Mouse (Mus musculus) kidney, adult 9 months (tissue): ENCODE measurements around the gene Map3k21.

Experiments used
- DNase-seq: peaks from one replicate; pipeline ENCODE4 v3.0.0; 2022

Map3k21 gene

GRCm38 (mm10) chr8:125980826-125981225 is 70.6 kb downstream of the Map3k21 start:
- no peak for DNase-seq

GRCm38 (mm10) chr8:125983515-125983914 is 73.3 kb downstream of the Map3k21 start:
- no peak for DNase-seq

GRCm38 (mm10) chr8:125984140-125984539 is 73.9 kb downstream of the Map3k21 start:
- DNase-seq = no peak

GRCm38 (mm10) chr8:125985364-125985763 is 75.1 kb downstream of the Map3k21 start:
- no peak for DNase-seq

GRCm38 (mm10) chr8:125986999-125987589 is 76.8 kb downstream of the Map3k21 start:
- no peak for DNase-seq

- DNase-seq = no peak
Observed at GRCm38 (mm10) chr8:125987996-125988395, 77.7 kb downstream of the Map3k21 start.

- no peak for DNase-seq
Observed at GRCm38 (mm10) chr8:125993636-125994035, 83.4 kb downstream of the Map3k21 start.

- DNase-seq = peak; percentile 67
Observed at GRCm38 (mm10) chr8:125995101-125995986, 85.1 kb downstream of the Map3k21 start, which contains the start of gene Kcnk1. Gene Kcnk1 (plus strand): TSS chr8:125995170.

- peak; percentile 82 for DNase-seq
Observed at GRCm38 (mm10) chr8:125996031-125996839, 86.0 kb downstream of the Map3k21 start.

GRCm38 (mm10) chr8:125996980-125997379 is 86.7 kb downstream of the Map3k21 start:
- peak; percentile 35 for DNase-seq
